Mouse (Mus musculus) limb, embryonic 11.5 days (tissue): ENCODE results near the gene Vmn2r80. TPM values are rescaled to one million over a fixed set of nuclear protein-coding genes. Genes with fewer than 3 reads are reported as not detected.
"Not testable (repeated sequence)": the region's sequence is repeated elsewhere in the genome, so short reads cannot be mapped to it uniquely, and the experiment has no call there.

Experiments
- ATAC-seq: fragments of 200-750 bp; cut with Nextera tagmentation; 2 replicates; pipeline ENCODE4 v1.8.0; 2017; ENCODE audit warnings: low read depth; ENCODE audit not compliant: insufficient number of reproducible peaks, low FRiP score, low TSS enrichment
- DNase-seq: peaks from one replicate; pipeline ENCODE4 v3.0.0-alpha.2; 2015; ENCODE audit warnings: low spot score
- H3K27ac ChIP-seq: fragments of 300-500 bp; sonication (generic); replicated peaks from 2 replicates; pipeline ENCODE4 v1.5.1; 2014; ENCODE audit warnings: low read depth, mild to moderate bottlenecking, low read length
- H3K27me3 ChIP-seq: fragments of 300-500 bp; sonication (generic); 2 replicates; pipeline ENCODE4 v1.6.1; 2014; ENCODE audit warnings: mild to moderate bottlenecking, low read length, mixed read lengths; ENCODE audit not compliant: control insufficient read depth, insufficient read depth
- H3K36me3 ChIP-seq: fragments of 300-500 bp; sonication (generic); 2 replicates; pipeline ENCODE4 v1.6.1; 2014; ENCODE audit warnings: mild to moderate bottlenecking, low read length, moderate library complexity, mixed read lengths; ENCODE audit not compliant: control insufficient read depth, insufficient read depth
- H3K4me1 ChIP-seq: fragments of 300-500 bp; sonication (generic); 2 replicates; pipeline ENCODE4 v1.6.1; 2014; ENCODE audit warnings: low read length, mixed read lengths; ENCODE audit not compliant: control insufficient read depth, insufficient read depth
- H3K4me2 ChIP-seq: fragments of 300-500 bp; sonication (generic); 2 replicates; pipeline ENCODE4 v1.6.1; 2014; ENCODE audit warnings: low read depth, mild to moderate bottlenecking, moderate library complexity; ENCODE audit not compliant: severe bottlenecking
- H3K4me3 ChIP-seq: fragments of 300-500 bp; sonication (generic); 2 replicates; pipeline ENCODE4 v1.5.1; 2014; ENCODE audit warnings: low read depth, low read length
- H3K9ac ChIP-seq: fragments of 300-500 bp; sonication (generic); 2 replicates; pipeline ENCODE4 v1.6.1; 2014; ENCODE audit warnings: mild to moderate bottlenecking, low read length
- H3K9me3 ChIP-seq: fragments of 300-500 bp; sonication (generic); 2 replicates; pipeline ENCODE4 v1.6.1; 2016; ENCODE audit warnings: low read length; ENCODE audit not compliant: control insufficient read depth
- WGBS: fragments of 180-500 bp; shearing (Covaris S2); extraction: QIAGEN DNeasy Blood & Tissue Kit; methylation state at CpG from one replicate; pipeline ENCODE4 v1.1.7; 2014; 5-methylcytosine and 5-hydroxymethylcytosine counted together
- polyA plus RNA-seq: library from polyadenylated mRNA; unstranded; fragments of >200 nt; fragmentation: Nextera tagmentation; extraction: Ambion mirVana; gene quantifications from 2 replicates; pipeline ENCODE4 v1.2.1, GENCODE M21; 2014

Vmn2r80 gene
- polyA plus RNA-seq: not detected in 2 replicates

- not testable (repeated sequence) for DNase-seq, ATAC-seq, H3K9ac ChIP-seq, H3K9me3 ChIP-seq, H3K27ac ChIP-seq, H3K36me3 ChIP-seq, H3K27me3 ChIP-seq, H3K4me2 ChIP-seq, H3K4me3 ChIP-seq, H3K4me1 ChIP-seq
- WGBS: 75% methylated on average over 4 of the region's 4 CpGs
Measured at GRCm38 (mm10) chr10:79148469-79148868, at the start of gene Vmn2r80. Gene Vmn2r80 (plus strand): TSS chr10:79148769.

GRCm38 (mm10) chr10:79106325-79107282 lies 42.0 kb upstream of the Vmn2r80 start:
- H3K4me3 ChIP-seq: no peak overlapping the region
- DNase-seq (no peak), ATAC-seq (0 out of 2 replicates have a peak, but pooled peaks have one; percentile 47)
- no peaks in the 10 kb centered on the region for H3K36me3 ChIP-seq
- no peaks in the 10 kb centered on the region for H3K27me3 ChIP-seq
- 70% methylated on average over 8 of the region's 8 CpGs for WGBS
- H3K4me2 ChIP-seq: no peak overlapping the region
- no peaks in the 10 kb centered on the region for H3K4me1 ChIP-seq
- H3K9ac ChIP-seq: no peak overlapping the region
- H3K9me3 ChIP-seq: no peaks in the 10 kb centered on the region
- H3K27ac ChIP-seq: no peak overlapping the region

GRCm38 (mm10) chr10:79107531-79107930 lies 41.0 kb upstream of the Vmn2r80 start:
- WGBS: 79% methylated on average over 2 of the region's 2 CpGs

GRCm38 (mm10) chr10:79109156-79109555 lies 39.4 kb upstream of the Vmn2r80 start:
- H3K9me3 ChIP-seq: no peaks in the 10 kb centered on the region
- no peaks in the 10 kb centered on the region for H3K4me1 ChIP-seq
- no peak overlapping the region for H3K9ac ChIP-seq
- H3K36me3 ChIP-seq: no peaks in the 10 kb centered on the region
- H3K4me2 ChIP-seq: no peak overlapping the region
- DNase-seq (no peak), ATAC-seq (no peak)
- WGBS: 74% methylated on average over 1 of the region's 1 CpGs
- H3K4me3 ChIP-seq: no peak overlapping the region
- H3K27ac ChIP-seq: no peak overlapping the region
- H3K27me3 ChIP-seq: no peaks in the 10 kb centered on the region

More at GRCm38 (mm10) chr10:79107531-79107930, 41.0 kb upstream of the Vmn2r80 start:
- H3K4me2 ChIP-seq: no peak overlapping the region
- H3K9me3 ChIP-seq: no peaks in the 10 kb centered on the region
- no peaks in the 10 kb centered on the region for H3K4me1 ChIP-seq
- ATAC-seq (no peak), DNase-seq (no peak)
- no peak overlapping the region for H3K9ac ChIP-seq
- H3K4me3 ChIP-seq: no peak overlapping the region
- no peaks in the 10 kb centered on the region for H3K36me3 ChIP-seq
- H3K27ac ChIP-seq: no peak overlapping the region
- H3K27me3 ChIP-seq: no peaks in the 10 kb centered on the region

- H3K36me3 ChIP-seq: no peaks in the 10 kb centered on the region
- no peak for DNase-seq
- H3K4me2 ChIP-seq: no peak overlapping the region
- no peak overlapping the region for H3K27ac ChIP-seq
- no peak for ATAC-seq
- H3K9me3 ChIP-seq: no peaks in the 10 kb centered on the region
- H3K9ac ChIP-seq: no peak overlapping the region
- H3K4me3 ChIP-seq: no peak overlapping the region
- WGBS: 91% methylated on average over 5 of the region's 5 CpGs
- no peaks in the 10 kb centered on the region for H3K27me3 ChIP-seq
- H3K4me1 ChIP-seq: no peaks in the 10 kb centered on the region
Measured at GRCm38 (mm10) chr10:79110482-79110881, 38.1 kb upstream of the Vmn2r80 start.

- no peak overlapping the region for H3K9ac ChIP-seq
- H3K4me3 ChIP-seq: no peak overlapping the region
- no peaks in the 10 kb centered on the region for H3K9me3 ChIP-seq
- no peaks in the 10 kb centered on the region for H3K36me3 ChIP-seq
- ATAC-seq (no peak), DNase-seq (no peak)
- 68% methylated on average over 1 of the region's 1 CpGs for WGBS
- no peaks in the 10 kb centered on the region for H3K27me3 ChIP-seq
- H3K4me2 ChIP-seq: no peak overlapping the region
- H3K4me1 ChIP-seq: no peaks in the 10 kb centered on the region
- H3K27ac ChIP-seq: no peak overlapping the region
Measured at GRCm38 (mm10) chr10:79115085-79115484, 33.5 kb upstream of the Vmn2r80 start.

GRCm38 (mm10) chr10:79116125-79116849 lies 32.3 kb upstream of the Vmn2r80 start:
- H3K4me2 ChIP-seq: no peak overlapping the region
- H3K4me1 ChIP-seq: no peaks in the 10 kb centered on the region
- DNase-seq (peak; percentile 67), ATAC-seq (no peak)
- no peak overlapping the region for H3K9ac ChIP-seq
- no peaks in the 10 kb centered on the region for H3K27me3 ChIP-seq
- H3K27ac ChIP-seq: 0 out of 2 replicates have a peak overlapping the region, but pooled peaks have one; percentile 8
- H3K9me3 ChIP-seq: no peaks in the 10 kb centered on the region
- 47% methylated on average over 4 of the region's 4 CpGs for WGBS
- H3K36me3 ChIP-seq: no peaks in the 10 kb centered on the region
- H3K4me3 ChIP-seq: no peak overlapping the region

GRCm38 (mm10) chr10:79151602-79152001 lies 3.0 kb downstream of the Vmn2r80 start:
- DNase-seq: no peak

More at GRCm38 (mm10) chr10:79151602-79152001, 3.0 kb downstream of the Vmn2r80 start:
- Histone ChIP-seq H3K4me3 (no peak overlapping the region), H3K4me2 (no peak overlapping the region), H3K36me3 (no peaks in the 10 kb centered on the region), H3K4me1 (no peaks in the 10 kb centered on the region), H3K27me3 (no peaks in the 10 kb centered on the region), H3K9me3 (no peaks in the 10 kb centered on the region), H3K27ac (no peak overlapping the region), H3K9ac (no peak overlapping the region)
- no peak for ATAC-seq
